Mouse (Mus musculus) liver, embryonic 14.5 days (tissue): ENCODE measurements around the gene Tuba4a.

Source experiments
- CTCF ChIP-seq: IDR thresholded peaks from 2 replicates; pipeline ENCODE4 v1.5.1; 2016; ENCODE audit warnings: antibody characterized with exemption, low read depth, control low read depth
- EP300 ChIP-seq: IDR thresholded peaks from 2 replicates; pipeline ENCODE4 v1.6.1; 2016; ENCODE audit warnings: antibody characterized with exemption, low read depth

DNA sequence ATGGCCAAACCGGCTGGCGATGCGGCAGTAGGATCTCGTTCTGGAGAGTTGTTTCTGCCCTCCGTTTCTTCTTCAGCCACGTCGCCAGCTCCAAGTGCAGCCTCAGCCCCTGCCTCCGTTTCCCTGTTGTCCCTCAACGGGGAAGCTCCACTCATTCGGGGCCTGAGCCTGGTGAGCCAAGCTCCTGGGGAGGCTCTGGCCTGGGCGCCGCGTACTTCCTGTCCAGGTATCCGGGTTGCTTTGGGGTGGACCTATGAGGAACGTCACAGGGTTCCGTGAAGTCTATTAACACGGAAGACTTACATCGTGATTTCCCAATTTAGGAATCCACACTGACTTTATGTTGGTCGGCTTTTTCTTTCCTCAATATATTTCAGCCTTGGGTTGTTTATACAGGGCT is 27.2 kb downstream of the Tuba4a start:
- TF ChIP-seq EP300 = no peak
- no peak for TF ChIP-seq CTCF
